Mouse (Mus musculus) hindbrain, embryonic 16.5 days (tissue): ENCODE measurements around the gene Chst12. TPM values are rescaled to one million over a fixed set of nuclear protein-coding genes. Genes with fewer than 3 reads are reported as not detected.
A peak's percentile ranks its signal among the peaks of the same experiment; 100 is the strongest.
"Not testable (repeated sequence)": the region's sequence is repeated elsewhere in the genome, so short reads cannot be mapped to it uniquely, and the experiment has no call there.

Experiments used
- ATAC-seq: fragments of 200-750 bp; cut with Nextera tagmentation; 2 replicates; pipeline ENCODE4 v1.8.0; 2017; ENCODE audit warnings: moderate TSS enrichment, moderate library complexity
- H3K27ac ChIP-seq: fragments of 300-500 bp; sonication (generic); 2 replicates; pipeline ENCODE4 v1.5.1; 2014; ENCODE audit warnings: low read depth, mild to moderate bottlenecking, control low read depth, low read length, moderate library complexity
- H3K27me3 ChIP-seq: fragments of 300-500 bp; sonication (generic); replicated peaks from 2 replicates; pipeline ENCODE4 v1.6.1; 2014; ENCODE audit warnings: low read length; ENCODE audit not compliant: control insufficient read depth, insufficient read depth
- H3K36me3 ChIP-seq: fragments of 300-500 bp; sonication (generic); 2 replicates; pipeline ENCODE4 v1.6.1; 2014; ENCODE audit warnings: mild to moderate bottlenecking, low read length, moderate library complexity, mixed read lengths; ENCODE audit not compliant: control insufficient read depth, insufficient read depth
- H3K4me1 ChIP-seq: fragments of 300-500 bp; sonication (generic); 2 replicates; pipeline ENCODE4 v1.6.1; 2014; ENCODE audit warnings: low read depth, low read length; ENCODE audit not compliant: control insufficient read depth, insufficient read depth
- H3K4me2 ChIP-seq: fragments of 300-500 bp; sonication (generic); 2 replicates; pipeline ENCODE4 v1.6.1; 2014; ENCODE audit warnings: mild to moderate bottlenecking, low read length, control low read depth, moderate library complexity
- H3K4me3 ChIP-seq: fragments of 300-500 bp; sonication (generic); 2 replicates; pipeline ENCODE4 v1.5.1; 2014; ENCODE audit warnings: mild to moderate bottlenecking, low read length, control low read depth, moderate library complexity
- H3K9ac ChIP-seq: fragments of 300-500 bp; sonication (generic); 2 replicates; pipeline ENCODE4 v1.6.1; 2014; ENCODE audit warnings: low read depth, mild to moderate bottlenecking, control low read depth, low read length, moderate library complexity
- H3K9me3 ChIP-seq: fragments of 300-500 bp; sonication (generic); 2 replicates; pipeline ENCODE4 v1.6.1; 2014; ENCODE audit warnings: mild to moderate bottlenecking, low read length, moderate library complexity; ENCODE audit not compliant: control insufficient read depth
- WGBS: fragments of 180-500 bp; shearing (Covaris S2); extraction: QIAGEN DNeasy Blood & Tissue Kit; methylation state at CpG from one replicate; pipeline ENCODE4 v1.1.7; 2014; 5-methylcytosine and 5-hydroxymethylcytosine counted together
- polyA plus RNA-seq: library from polyadenylated mRNA; unstranded; fragments of >200 nt; fragmentation: Nextera tagmentation; extraction: Ambion mirVana; gene quantifications from 2 replicates; pipeline ENCODE4 v1.2.1, GENCODE M21; 2015

Chst12 gene
- polyA plus RNA-seq, 1 experiment from 2014 or later: 27.6 TPM

DNA sequence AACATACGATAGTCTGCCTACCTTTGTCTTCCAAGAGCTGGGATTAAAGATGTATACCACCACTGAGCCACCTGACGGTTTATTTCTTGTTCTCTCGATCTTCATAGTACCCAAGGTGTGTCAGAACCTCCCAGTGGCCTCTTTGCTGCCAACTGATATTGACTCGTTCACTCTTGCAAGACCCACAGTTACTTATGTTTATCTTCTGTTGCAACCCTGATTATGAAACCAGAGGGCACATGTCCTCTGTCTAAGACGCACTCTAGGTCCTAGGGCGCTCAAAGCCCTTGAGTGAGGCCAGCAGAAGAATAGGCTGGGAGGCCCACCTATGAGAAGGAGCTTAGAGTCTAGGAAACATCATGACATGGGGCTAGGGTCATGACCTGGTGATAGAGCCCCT is 4.6 kb upstream of the Chst12 start:
- Histone ChIP-seq H3K4me2 (no peak overlapping the region), H3K36me3 (no peaks in the 10 kb centered on the region), H3K27me3 (peaks cover 2% of the 10 kb centered on the region; the same call in 1 of the 2 replicates), H3K9ac (no peak overlapping the region), H3K4me1 (peaks cover 4% of the 10 kb centered on the region; the same call in 1 of the 2 replicates), H3K4me3 (no peak overlapping the region), H3K27ac (no peak overlapping the region), H3K9me3 (no peaks in the 10 kb centered on the region)
- WGBS: 88% methylated on average over 6 of the region's 6 CpGs
- no peak for ATAC-seq

DNA sequence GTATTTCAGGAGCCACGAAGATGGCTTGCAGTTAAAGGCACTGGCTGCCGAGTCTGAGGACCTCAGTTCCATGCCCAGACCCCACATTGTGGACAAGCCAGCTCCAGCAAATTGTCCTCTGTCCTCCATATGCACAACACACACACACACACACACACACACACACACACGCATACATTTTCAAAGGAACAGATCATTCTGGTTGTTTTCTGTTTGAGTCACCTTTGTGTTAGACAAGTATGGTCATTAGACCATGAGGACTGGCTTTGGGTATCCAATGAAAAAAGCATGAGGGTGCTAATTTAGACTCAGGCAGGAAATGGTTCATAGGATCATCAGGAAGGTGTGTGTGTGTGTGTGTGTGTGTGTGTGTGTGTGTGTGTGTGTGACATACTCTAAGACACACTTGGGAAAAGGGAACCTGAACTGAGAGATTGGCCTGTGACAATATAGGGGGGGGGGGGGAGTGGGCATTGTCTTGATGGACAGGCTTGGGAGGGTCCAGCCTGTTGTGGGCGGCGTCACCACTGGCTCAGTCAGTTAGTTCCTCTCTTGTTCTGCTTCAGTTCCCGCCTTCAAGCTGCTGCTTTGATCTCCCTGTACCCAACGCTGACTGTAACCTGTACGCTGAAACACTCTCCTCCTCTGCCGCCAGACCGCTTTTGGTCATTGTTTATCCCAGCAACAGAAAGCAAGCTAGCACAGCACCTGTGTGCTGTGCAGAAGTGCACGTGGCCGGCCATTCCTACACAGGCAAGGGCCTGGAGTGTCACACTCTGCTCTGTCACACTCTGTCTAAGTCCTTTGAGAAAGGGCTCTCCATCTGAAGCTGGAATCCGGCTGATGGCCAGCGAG is 3.1 kb upstream of the Chst12 start:
- WGBS: 21% methylated on average over 14 of the region's 14 CpGs
- Histone ChIP-seq H3K27ac (no peak overlapping the region), H3K36me3 (no peaks in the 10 kb centered on the region), H3K4me3 (peak overlapping the region; percentile 2; the same call in 1 of the 2 replicates), H3K4me2 (peak overlapping the region; percentile 42), H3K27me3 (peaks cover 2% of the 10 kb centered on the region; the same call in 1 of the 2 replicates), H3K9ac (0 out of 2 replicates have a peak overlapping the region, but pooled peaks have one; percentile 38), H3K9me3 (no peaks in the 10 kb centered on the region), H3K4me1 (peaks cover 18% of the 10 kb centered on the region)
- ATAC-seq: no peak

DNA sequence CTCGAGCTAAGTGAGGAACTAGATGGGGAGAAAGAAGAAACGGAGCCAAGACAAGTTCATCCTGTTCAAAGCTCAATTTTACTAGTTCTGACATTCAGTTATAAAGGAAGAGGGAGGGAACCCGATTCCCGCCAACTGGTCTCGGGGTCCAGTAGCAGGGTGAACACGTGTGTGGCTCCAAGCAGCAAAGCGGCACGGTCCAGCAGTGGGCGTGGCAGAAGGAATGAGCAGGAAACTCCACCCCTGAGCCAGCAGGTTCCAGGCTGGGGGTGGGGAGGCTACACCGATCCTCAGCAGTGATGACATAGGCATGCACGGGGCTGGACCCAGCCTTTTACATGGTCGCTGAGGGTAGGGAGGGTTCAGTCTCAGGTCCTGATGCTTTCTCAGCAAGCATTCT is 2.4 kb upstream of the Chst12 start:
- under 1% methylated on average over 12 of the region's 12 CpGs for WGBS
- not testable (repeated sequence) for ATAC-seq, H3K9me3 ChIP-seq, H3K27ac ChIP-seq, H3K27me3 ChIP-seq, H3K36me3 ChIP-seq
- Histone ChIP-seq H3K4me2 (peak overlapping the region; percentile 42), H3K4me3 (peak overlapping the region; percentile 2; the same call in 1 of the 2 replicates), H3K4me1 (peaks cover 22% of the 10 kb centered on the region), H3K9ac (peak overlapping the region; percentile 38; the same call in 1 of the 2 replicates)

DNA sequence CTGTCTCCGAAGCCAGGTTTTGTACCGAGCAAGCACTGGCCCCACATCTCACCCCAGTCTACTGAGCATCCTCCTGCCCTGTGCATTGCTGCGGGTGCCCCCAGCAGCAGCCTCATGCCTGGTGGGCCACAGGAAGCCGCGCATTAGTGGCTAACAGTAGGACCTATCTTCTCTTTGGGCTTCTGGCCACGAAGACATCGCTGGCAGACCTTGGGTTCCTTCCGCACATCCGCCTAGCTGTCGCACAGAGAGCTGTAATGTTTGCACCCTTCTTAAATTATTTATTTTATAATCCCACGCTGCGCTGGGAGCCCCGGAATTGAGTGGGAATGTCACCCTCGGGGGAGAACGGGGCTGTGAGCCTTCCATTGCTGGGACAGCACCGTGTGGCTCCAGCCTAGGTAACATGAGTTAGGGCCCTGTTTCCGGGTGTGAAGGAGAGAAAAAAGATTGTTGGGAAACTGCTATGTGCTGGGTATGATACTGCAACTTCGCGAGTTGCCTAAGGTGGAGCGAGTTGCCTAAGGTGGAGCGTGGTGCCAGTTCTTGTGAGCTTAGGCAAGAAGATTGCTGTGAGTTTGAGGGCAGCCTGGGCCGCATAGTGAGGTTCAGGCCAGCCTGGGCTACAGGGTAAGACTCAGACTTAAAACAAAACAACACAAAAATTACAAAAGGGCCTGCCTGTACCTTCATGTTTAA is 895 bp downstream of the Chst12 start:
- H3K9ac ChIP-seq: peak overlapping the region; percentile 81
- peak overlapping the region; percentile 75 for H3K4me2 ChIP-seq
- WGBS: 34% methylated on average over 22 of the region's 22 CpGs
- peaks cover 2% of the 10 kb centered on the region; the same call in 1 of the 2 replicates for H3K27me3 ChIP-seq
- H3K9me3 ChIP-seq: no peaks in the 10 kb centered on the region
- H3K4me3 ChIP-seq: peak overlapping the region; percentile 74
- peaks cover 39% of the 10 kb centered on the region for H3K4me1 ChIP-seq
- H3K27ac ChIP-seq: peak overlapping the region; percentile 83; the same call in 1 of the 2 replicates
- ATAC-seq: peak; percentile 2; the same call in 1 of the 2 replicates
- H3K36me3 ChIP-seq: no peaks in the 10 kb centered on the region

DNA sequence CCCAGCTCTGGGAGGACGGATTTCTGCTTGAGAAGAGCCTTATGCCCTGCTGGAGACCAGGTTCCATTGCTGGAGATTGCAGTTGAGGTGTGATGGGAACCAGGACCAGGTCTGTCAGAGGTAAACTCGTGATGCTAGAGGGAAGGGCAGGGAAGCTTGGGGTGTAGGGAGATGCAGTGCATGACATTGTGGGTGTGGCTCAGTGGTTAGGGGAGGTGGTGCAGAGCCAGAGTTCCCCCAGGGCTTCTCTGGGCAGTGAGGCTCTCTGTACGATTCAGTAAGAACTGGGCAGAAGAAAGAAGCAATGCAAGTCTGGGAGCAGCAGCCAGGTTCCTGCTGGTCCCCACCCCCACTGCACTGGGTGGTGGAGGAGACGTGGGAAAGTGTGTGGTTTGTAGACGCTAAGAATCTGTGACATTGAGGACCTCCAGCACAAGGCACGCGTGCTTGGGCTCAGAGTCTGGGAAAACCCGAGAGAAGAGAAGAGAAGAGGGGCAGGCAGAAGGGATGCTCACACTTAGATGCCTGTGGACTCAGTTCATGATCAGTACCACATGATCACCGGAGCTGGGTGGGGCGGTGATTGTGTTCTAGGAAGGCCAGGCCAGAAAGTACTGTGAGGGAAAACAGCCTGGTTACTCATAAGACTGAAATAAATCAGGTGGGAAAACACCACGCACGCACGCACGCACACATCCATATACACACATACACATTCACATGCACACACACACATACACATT is 2.3 kb downstream of the Chst12 start:
- Histone ChIP-seq H3K4me3 (no peak overlapping the region), H3K9ac (no peak overlapping the region), H3K36me3 (no peaks in the 10 kb centered on the region), H3K9me3 (no peaks in the 10 kb centered on the region), H3K4me1 (peaks cover 36% of the 10 kb centered on the region), H3K27ac (no peak overlapping the region), H3K4me2 (no peak overlapping the region), H3K27me3 (peaks cover 2% of the 10 kb centered on the region; the same call in 1 of the 2 replicates)
- WGBS: 90% methylated on average over 14 of the region's 14 CpGs
- ATAC-seq: no peak

DNA sequence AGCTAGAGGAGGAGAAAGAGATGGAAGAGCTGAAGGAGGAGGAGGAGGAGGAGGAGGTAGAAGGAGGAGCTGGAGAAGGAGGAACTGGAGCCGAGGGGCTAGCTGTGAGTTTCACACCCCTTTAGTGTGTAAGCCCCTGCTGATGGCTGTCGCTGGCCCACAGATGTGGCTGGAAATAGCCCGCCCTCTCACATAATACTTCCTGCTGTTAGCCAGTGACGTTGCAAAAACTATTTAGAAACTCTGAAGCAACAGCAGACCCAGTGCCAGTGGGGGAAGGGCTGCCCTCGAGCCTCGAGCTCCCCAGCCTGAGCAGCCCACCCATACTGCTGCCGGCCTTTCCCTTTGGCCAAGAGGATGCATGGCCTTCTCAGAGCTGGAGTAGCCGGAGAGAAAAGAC is 3.3 kb downstream of the Chst12 start:
- Histone ChIP-seq H3K36me3 (no peaks in the 10 kb centered on the region), H3K9ac (no peak overlapping the region), H3K4me3 (no peak overlapping the region), H3K4me1 (peaks cover 35% of the 10 kb centered on the region), H3K27me3 (no peaks in the 10 kb centered on the region), H3K27ac (no peak overlapping the region), H3K4me2 (no peak overlapping the region), H3K9me3 (no peaks in the 10 kb centered on the region)
- ATAC-seq: no peak
- WGBS: 40% methylated on average over 8 of the region's 8 CpGs

DNA sequence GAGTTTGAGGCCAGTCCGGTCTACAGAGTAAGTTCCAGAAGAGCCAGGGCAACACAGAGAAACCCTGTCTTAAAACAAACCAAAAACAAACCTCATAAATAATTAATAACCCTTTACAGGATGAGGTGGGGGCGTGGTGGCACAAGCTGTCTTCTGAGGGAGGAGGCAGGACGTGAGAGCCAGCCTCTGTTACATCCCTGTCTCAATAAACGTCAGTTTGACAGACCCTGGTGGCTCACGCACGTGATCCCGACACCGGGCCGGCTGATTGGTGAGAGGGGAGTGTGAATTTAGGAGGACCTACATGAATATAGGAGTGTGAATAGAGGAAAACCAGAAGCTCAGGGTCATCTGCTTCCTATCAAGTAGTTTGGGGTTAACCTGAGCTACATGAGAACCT is 3.9 kb downstream of the Chst12 start:
- no peak overlapping the region for H3K4me3 ChIP-seq
- H3K4me1 ChIP-seq: peaks cover 35% of the 10 kb centered on the region
- H3K4me2 ChIP-seq: no peak overlapping the region
- no peak overlapping the region for H3K9ac ChIP-seq
- H3K9me3 ChIP-seq: no peaks in the 10 kb centered on the region
- no peaks in the 10 kb centered on the region for H3K27me3 ChIP-seq
- WGBS: 43% methylated on average over 9 of the region's 9 CpGs
- no peak for ATAC-seq
- H3K27ac ChIP-seq: no peak overlapping the region
- H3K36me3 ChIP-seq: no peaks in the 10 kb centered on the region

DNA sequence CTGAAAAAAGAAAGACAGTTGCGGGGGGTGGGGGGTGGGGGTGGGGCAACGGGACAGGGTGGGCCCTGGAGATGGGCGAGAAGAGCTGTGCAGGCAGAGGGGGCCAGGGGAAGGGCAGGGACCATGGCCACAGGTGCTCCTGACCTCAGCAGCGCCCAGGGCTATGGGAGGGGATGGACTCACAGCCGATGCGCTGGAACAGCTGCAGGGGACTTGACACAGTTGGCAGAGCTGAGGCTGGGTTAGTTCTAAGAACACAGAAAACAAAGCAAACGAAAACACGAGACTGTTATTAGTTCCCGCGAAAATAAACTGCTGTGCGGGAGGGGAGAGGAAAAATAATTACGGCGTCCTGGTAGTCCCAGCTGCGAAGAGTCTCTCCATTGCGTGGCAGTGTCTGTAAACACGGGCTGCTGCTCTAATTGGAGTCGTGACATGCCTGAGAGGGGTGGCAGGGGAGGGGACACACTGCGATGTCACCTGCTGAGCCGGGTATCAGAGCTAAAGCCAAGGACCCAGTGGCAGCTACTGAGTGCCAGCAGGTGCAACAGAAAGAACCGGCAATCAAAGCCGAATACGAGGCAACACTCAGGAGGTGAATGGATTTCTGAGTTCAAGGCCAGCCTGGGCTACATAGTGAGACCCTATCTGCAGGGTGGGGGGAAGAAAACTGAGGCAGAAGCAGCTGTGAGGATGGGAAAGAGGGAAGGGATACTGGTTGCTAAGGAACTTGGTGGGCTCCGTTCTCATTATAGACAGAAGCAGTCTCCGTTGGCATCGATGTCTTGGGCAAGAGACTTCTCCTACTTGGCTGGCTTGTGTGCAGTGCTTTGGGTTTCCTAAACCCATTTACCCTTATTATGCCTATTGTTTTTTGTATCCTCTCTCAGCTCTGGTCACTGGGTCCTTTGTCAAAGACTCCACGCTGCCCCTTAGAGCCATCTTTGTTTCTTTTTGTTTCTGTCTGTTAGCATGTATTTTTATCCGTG is 5.0 kb downstream of the Chst12 start:
- Histone ChIP-seq H3K4me3 (no peak overlapping the region), H3K27me3 (no peaks in the 10 kb centered on the region), H3K36me3 (no peaks in the 10 kb centered on the region), H3K4me2 (peak overlapping the region; percentile 41), H3K9ac (peak overlapping the region; percentile 28), H3K27ac (peak overlapping the region; percentile 40), H3K9me3 (no peaks in the 10 kb centered on the region), H3K4me1 (peaks cover 35% of the 10 kb centered on the region)
- WGBS: 33% methylated on average over 27 of the region's 27 CpGs
- ATAC-seq: no peak
